18 mouse cellular contexts compared by ENCODE assay signal in the genomic region with DNA sequence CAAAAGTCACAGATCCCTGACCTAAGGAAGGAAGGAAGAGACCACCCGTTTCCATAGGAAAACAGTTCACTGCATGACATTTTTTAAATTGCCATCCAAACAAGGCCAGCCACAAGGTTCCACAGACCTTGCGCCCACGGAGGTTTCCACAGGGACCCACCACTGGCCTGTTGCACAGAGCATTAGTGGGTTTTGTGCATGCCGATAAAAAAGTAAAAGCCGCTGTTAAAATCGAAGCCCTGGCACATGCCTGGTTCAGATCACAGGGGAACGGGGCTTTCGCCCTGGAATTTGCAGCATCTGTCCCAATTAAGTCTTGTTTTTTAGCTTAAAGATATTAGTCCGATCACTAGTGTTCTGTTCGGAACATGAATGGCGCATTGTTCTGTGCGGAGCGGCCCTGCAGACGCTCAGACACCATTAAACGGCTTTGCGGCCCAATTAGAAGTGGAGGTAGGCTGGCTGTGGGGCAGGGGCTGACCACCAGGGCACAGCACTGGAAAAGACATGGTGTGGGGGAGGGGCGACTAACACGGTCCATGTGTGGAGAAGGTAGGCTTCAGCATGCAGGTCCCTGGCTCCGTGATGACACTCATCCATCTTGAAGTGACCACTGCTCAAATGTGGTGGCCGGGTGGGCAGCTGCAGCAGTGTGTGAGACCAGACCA. TPM values are rescaled to one million over a fixed set of nuclear protein-coding genes. Genes with fewer than 3 reads are reported as not detected.
DNase-seq lines count a peak whose midpoint lies in the region; ATAC-seq and TF ChIP-seq lines count a peak whose summit lies in the region.
"Had no signal": no experiment of that assay in that cellular context is flagged by ENCODE, and none has a peak within 500 bp of the region (broad histone marks: within the 10 kb centered on the region; RNA-seq: fewer than 3 reads in every experiment).

No protein-coding gene starts in this region.

- peaks cover 19% of the 10 kb centered on the region for H3K4me1 ChIP-seq in forebrain, embryonic 12.5 days
- peaks cover 13% of the 10 kb centered on the region for H3K4me1 ChIP-seq in forebrain, embryonic 15.5 days
- peaks cover 20% of the 10 kb centered on the region for H3K4me1 ChIP-seq in embryonic facial prominence, embryonic 12.5 days
- peaks cover 45% of the 10 kb centered on the region for H3K4me1 ChIP-seq in limb, embryonic 13.5 days
- no peaks in the 10 kb centered on the region for H3K4me1 ChIP-seq in intestine, postnatal 0 days (replicated peaks; ENCODE audit: control insufficient read depth, insufficient read depth, low read length)

- 0 out of 2 replicates have a peak, but pooled peaks cover under 1% of the 10 kb centered on the region for H3K27me3 ChIP-seq in forebrain, embryonic 12.5 days
- H3K27me3 ChIP-seq in forebrain, embryonic 15.5 days = no peaks in the 10 kb centered on the region
- peaks cover 6% of the 10 kb centered on the region; the same call in 1 of the 2 replicates for H3K27me3 ChIP-seq in embryonic facial prominence, embryonic 12.5 days
- H3K27me3 ChIP-seq in limb, embryonic 13.5 days = no peaks in the 10 kb centered on the region
- H3K27me3 ChIP-seq in intestine, postnatal 0 days (replicated peaks; ENCODE audit: control insufficient read depth, insufficient read depth, low read length) = no peaks in the 10 kb centered on the region

- DNase-seq in Muller cell, postnatal 12 days (ENCODE audit: inconsistent ontology term) = peak; percentile 21
- DNase-seq in spleen, adult 18-20 months = no peak
- DNase-seq in ovary, adult 18-20 months (ENCODE audit: low spot score) = no peak
- DNase-seq: adrenal gland, postnatal 10 days; gastrocnemius, postnatal 14 days; heart, postnatal 4 days; kidney, postnatal 4 days; lung, embryonic 14.5 days; thymus, postnatal 4 days had no signal

- peak; percentile 46; the same call in 1 of the 2 replicates for ATAC-seq in forebrain, embryonic 12.5 days (ENCODE audit: low FRiP score)
- no peak for ATAC-seq in forebrain, embryonic 15.5 days (replicated peaks)
- peak; percentile 41; the same call in 1 of the 2 replicates for ATAC-seq in embryonic facial prominence, embryonic 12.5 days (ENCODE audit: insufficient number of reproducible peaks, insufficient read depth, low FRiP score, low TSS enrichment)
- peak; percentile 57 for ATAC-seq in limb, embryonic 13.5 days (ENCODE audit: low FRiP score, low read depth)
- ATAC-seq in intestine, postnatal 0 days = no peak
- ATAC-seq: intestine, embryonic 16.5 days had no signal

- no peaks in the 10 kb centered on the region for H3K36me3 ChIP-seq in forebrain, embryonic 12.5 days (replicated peaks)
- no peaks in the 10 kb centered on the region for H3K36me3 ChIP-seq in forebrain, embryonic 15.5 days
- no peaks in the 10 kb centered on the region for H3K36me3 ChIP-seq in embryonic facial prominence, embryonic 12.5 days
- no peaks in the 10 kb centered on the region for H3K36me3 ChIP-seq in limb, embryonic 13.5 days
- no peaks in the 10 kb centered on the region for H3K36me3 ChIP-seq in intestine, postnatal 0 days (ENCODE audit: control insufficient read depth, insufficient read depth)

- WGBS in forebrain, embryonic 12.5 days = 48% methylated on average over 20 of the region's 20 CpGs
- WGBS in forebrain, embryonic 15.5 days = 28% methylated on average over 20 of the region's 20 CpGs
- WGBS in embryonic facial prominence, embryonic 12.5 days = 30% methylated on average over 20 of the region's 20 CpGs
- WGBS in limb, embryonic 13.5 days = 20% methylated on average over 20 of the region's 20 CpGs
- 77% methylated on average over 20 of the region's 20 CpGs for WGBS in intestine, postnatal 0 days

- no peak overlapping the region for H3K9ac ChIP-seq in forebrain, embryonic 12.5 days
- no peak overlapping the region for H3K9ac ChIP-seq in forebrain, embryonic 15.5 days (replicated peaks)
- no peak overlapping the region for H3K9ac ChIP-seq in embryonic facial prominence, embryonic 12.5 days
- 0 out of 2 replicates have a peak overlapping the region, but pooled peaks have one; percentile 25 for H3K9ac ChIP-seq in limb, embryonic 13.5 days
- H3K9ac ChIP-seq in intestine, postnatal 0 days (ENCODE audit: low read depth, low read length) = no peak overlapping the region
- H3K9ac ChIP-seq: lung, embryonic 14.5 days had no signal

- peak overlapping the region; percentile 15; the same call in 1 of the 2 replicates for H3K4me2 ChIP-seq in forebrain, embryonic 12.5 days
- no peak overlapping the region for H3K4me2 ChIP-seq in forebrain, embryonic 15.5 days (replicated peaks)
- H3K4me2 ChIP-seq in embryonic facial prominence, embryonic 12.5 days (replicated peaks) = no peak overlapping the region
- H3K4me2 ChIP-seq in limb, embryonic 13.5 days (replicated peaks) = peak overlapping the region; percentile 17
- H3K4me2 ChIP-seq in intestine, postnatal 0 days (replicated peaks; ENCODE audit: low read depth) = no peak overlapping the region
- H3K4me2 ChIP-seq: heart, embryonic 11.5 days; lung, embryonic 14.5 days had no signal

- H3K9me3 ChIP-seq in forebrain, embryonic 12.5 days = no peaks in the 10 kb centered on the region
- H3K9me3 ChIP-seq in forebrain, embryonic 15.5 days = no peaks in the 10 kb centered on the region
- H3K9me3 ChIP-seq in embryonic facial prominence, embryonic 12.5 days = no peaks in the 10 kb centered on the region
- no peaks in the 10 kb centered on the region for H3K9me3 ChIP-seq in limb, embryonic 13.5 days
- H3K9me3 ChIP-seq in intestine, postnatal 0 days (ENCODE audit: control insufficient read depth) = no peaks in the 10 kb centered on the region

- no peak for TF ChIP-seq CTCF in intestine, postnatal 0 days (IDR thresholded peaks at IDR 0.05; ENCODE audit: low read depth)

- no peak overlapping the region for H3K4me3 ChIP-seq in forebrain, embryonic 12.5 days (replicated peaks)
- H3K4me3 ChIP-seq in forebrain, embryonic 15.5 days = no peak overlapping the region
- H3K4me3 ChIP-seq in embryonic facial prominence, embryonic 12.5 days = no peak overlapping the region
- H3K4me3 ChIP-seq in limb, embryonic 13.5 days = no peak overlapping the region
- H3K4me3 ChIP-seq in intestine, postnatal 0 days (ENCODE audit: low read depth, low read length) = no peak overlapping the region

- 0 out of 2 replicates have a peak overlapping the region, but pooled peaks have one; percentile 37 for H3K27ac ChIP-seq in forebrain, embryonic 12.5 days
- no peak overlapping the region for H3K27ac ChIP-seq in forebrain, embryonic 15.5 days (replicated peaks)
- H3K27ac ChIP-seq in embryonic facial prominence, embryonic 12.5 days = peak overlapping the region; percentile 57; the same call in 1 of the 2 replicates
- peak overlapping the region; percentile 86 for H3K27ac ChIP-seq in limb, embryonic 13.5 days
- no peak overlapping the region for H3K27ac ChIP-seq in intestine, postnatal 0 days (ENCODE audit: low read depth, low read length)

RNA-seq across cellular contexts. Expression of a gene that starts 25.8 kb away (rescaled TPM):
- not detected in 2 replicates for polyA plus RNA-seq in forebrain, embryonic 12.5 days (2016; fragmentation: Nextera tagmentation; extraction: Ambion mirVana)
- polyA plus RNA-seq in forebrain, embryonic 15.5 days (2015; fragmentation: Nextera tagmentation; extraction: Ambion mirVana) = not detected in 2 replicates
- not detected in 2 replicates for polyA plus RNA-seq in embryonic facial prominence, embryonic 12.5 days (2016; fragmentation: Nextera tagmentation; extraction: Ambion mirVana)
- not detected in 2 replicates for polyA plus RNA-seq in limb, embryonic 13.5 days (2015; fragmentation: Nextera tagmentation; extraction: Ambion mirVana)
- not detected in 2 replicates for polyA plus RNA-seq in intestine, postnatal 0 days (2015; fragmentation: Nextera tagmentation; extraction: Ambion mirVana)
- polyA plus RNA-seq: heart, embryonic 11.5 days; intestine, embryonic 16.5 days; liver, adult 2 months; lung, embryonic 14.5 days; stomach, embryonic 16.5 days had no signal

RNA-seq across cellular contexts. Expression of a gene that starts 56.8 kb away (rescaled TPM):
- polyA plus RNA-seq in forebrain, embryonic 12.5 days (2016; fragmentation: Nextera tagmentation; extraction: Ambion mirVana) = 40.5 and 49.4 TPM in 2 replicates
- polyA plus RNA-seq in forebrain, embryonic 15.5 days (2015; fragmentation: Nextera tagmentation; extraction: Ambion mirVana) = 32.7 and 33.5 TPM in 2 replicates
- polyA plus RNA-seq in embryonic facial prominence, embryonic 12.5 days (2016; fragmentation: Nextera tagmentation; extraction: Ambion mirVana) = 41.5 and 45.7 TPM in 2 replicates
- 58.8 and 64.5 TPM in 2 replicates for polyA plus RNA-seq in limb, embryonic 13.5 days (2015; fragmentation: Nextera tagmentation; extraction: Ambion mirVana)
- 8.7 and 9.0 TPM in 2 replicates for polyA plus RNA-seq in intestine, postnatal 0 days (2015; fragmentation: Nextera tagmentation; extraction: Ambion mirVana)

Comparison
In these comparisons a context has a peak if more than half of its experiments do, and no peak if none do; other contexts are left out.
1. ATAC-seq: peak in forebrain, embryonic 12.5 days (single experiment), embryonic facial prominence, embryonic 12.5 days (single experiment) and limb, embryonic 13.5 days (single experiment); none in forebrain, embryonic 15.5 days (single experiment) and intestine, postnatal 0 days (single experiment).
2. H3K27ac ChIP-seq: peak in forebrain, embryonic 12.5 days (single experiment), embryonic facial prominence, embryonic 12.5 days (single experiment) and limb, embryonic 13.5 days (single experiment); none in forebrain, embryonic 15.5 days (single experiment) and intestine, postnatal 0 days (single experiment).
3. H3K4me2 ChIP-seq: peak in forebrain, embryonic 12.5 days (single experiment) and limb, embryonic 13.5 days (single experiment); none in forebrain, embryonic 15.5 days (single experiment), embryonic facial prominence, embryonic 12.5 days (single experiment) and intestine, postnatal 0 days (single experiment).